Mouse (Mus musculus): ENCODE measurements around the gene Uso1. TPM values are rescaled to one million over a fixed set of nuclear protein-coding genes. Genes with fewer than 3 reads are reported as not detected.
A peak's percentile ranks its signal among the peaks of the same experiment; 100 is the strongest.

Uso1 gene
- polyA plus RNA-seq, 1 experiment from 2014 or later = 61.5 TPM

DNA sequence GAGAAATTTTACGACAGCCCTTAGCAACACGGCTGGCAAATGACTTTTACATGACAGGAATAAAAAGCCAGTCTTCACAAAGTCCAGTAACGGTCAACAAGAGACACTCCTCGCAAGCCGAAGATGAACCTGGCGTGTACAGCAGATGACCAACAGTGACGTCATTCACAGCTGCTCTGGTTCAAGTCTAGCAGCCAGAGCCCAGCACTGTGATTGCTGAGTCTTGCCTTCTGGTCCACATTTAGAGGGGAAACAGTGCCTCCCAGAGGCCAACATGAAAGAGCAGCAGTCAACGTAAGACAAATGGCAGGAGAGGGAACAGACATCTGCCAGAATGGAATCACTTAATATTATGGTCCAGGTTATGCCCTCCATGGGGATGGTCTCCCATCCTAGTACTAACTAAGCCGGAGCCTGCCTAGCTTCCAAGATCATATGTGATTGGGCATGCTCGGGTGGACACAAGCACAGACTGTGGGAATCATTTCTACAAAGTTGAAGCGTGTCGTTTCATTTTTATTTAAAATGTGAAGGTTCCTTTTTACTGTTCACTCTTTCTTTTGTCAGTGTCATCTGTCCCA is 19.8 kb upstream of the Uso1 start:
- 38% methylated on average over 12 of the region's 12 CpGs for WGBS
- TF ChIP-seq CTCF (IDR thresholded peaks at IDR 0.05; ENCODE audit: low read depth) = peak; percentile 95

GRCm38 (mm10) chr5:92121636-92122035 is 16.1 kb upstream of the Uso1 start:
- ATAC-seq = no peak
- WGBS = 67% methylated on average over 4 of the region's 4 CpGs

More for the DNA sequence above, 19.8 kb upstream of the Uso1 start:
- no peaks in the 10 kb centered on the region for H3K4me1 ChIP-seq (replicated peaks; ENCODE audit: control insufficient read depth, insufficient read depth, low read length)
- peak; percentile 89 for ATAC-seq
- H3K9me3 ChIP-seq (ENCODE audit: control insufficient read depth) = no peaks in the 10 kb centered on the region
- no peak overlapping the region for H3K9ac ChIP-seq (ENCODE audit: low read depth, low read length)
- no peaks in the 10 kb centered on the region for H3K36me3 ChIP-seq (ENCODE audit: control insufficient read depth, insufficient read depth)
- no peak overlapping the region for H3K4me3 ChIP-seq (ENCODE audit: low read depth, low read length)
- no peak overlapping the region for H3K4me2 ChIP-seq (replicated peaks; ENCODE audit: low read depth)
- no peaks in the 10 kb centered on the region for H3K27me3 ChIP-seq (replicated peaks; ENCODE audit: control insufficient read depth, insufficient read depth, low read length)
- H3K27ac ChIP-seq (ENCODE audit: low read depth, low read length) = no peak overlapping the region

GRCm38 (mm10) chr5:92125446-92125845 is 12.3 kb upstream of the Uso1 start:
- no peaks in the 10 kb centered on the region for H3K27me3 ChIP-seq (replicated peaks; ENCODE audit: control insufficient read depth, insufficient read depth, low read length)
- no peaks in the 10 kb centered on the region for H3K36me3 ChIP-seq (ENCODE audit: control insufficient read depth, insufficient read depth)
- no peak for ATAC-seq
- H3K4me2 ChIP-seq (replicated peaks; ENCODE audit: low read depth) = no peak overlapping the region
- 89% methylated on average over 3 of the region's 3 CpGs for WGBS
- no peak overlapping the region for H3K9ac ChIP-seq (ENCODE audit: low read depth, low read length)
- no peaks in the 10 kb centered on the region for H3K9me3 ChIP-seq (ENCODE audit: control insufficient read depth)
- no peak overlapping the region for H3K27ac ChIP-seq (ENCODE audit: low read depth, low read length)
- no peaks in the 10 kb centered on the region for H3K4me1 ChIP-seq (replicated peaks; ENCODE audit: control insufficient read depth, insufficient read depth, low read length)
- no peak for TF ChIP-seq CTCF (IDR thresholded peaks at IDR 0.05; ENCODE audit: low read depth)
- no peak overlapping the region for H3K4me3 ChIP-seq (ENCODE audit: low read depth, low read length)

More at GRCm38 (mm10) chr5:92121636-92122035, 16.1 kb upstream of the Uso1 start:
- no peak overlapping the region for H3K4me3 ChIP-seq (ENCODE audit: low read depth, low read length)
- H3K27me3 ChIP-seq (replicated peaks; ENCODE audit: control insufficient read depth, insufficient read depth, low read length) = no peaks in the 10 kb centered on the region
- no peak overlapping the region for H3K9ac ChIP-seq (ENCODE audit: low read depth, low read length)
- TF ChIP-seq CTCF (IDR thresholded peaks at IDR 0.05; ENCODE audit: low read depth) = no peak
- H3K4me2 ChIP-seq (replicated peaks; ENCODE audit: low read depth) = no peak overlapping the region
- no peaks in the 10 kb centered on the region for H3K9me3 ChIP-seq (ENCODE audit: control insufficient read depth)
- no peaks in the 10 kb centered on the region for H3K4me1 ChIP-seq (replicated peaks; ENCODE audit: control insufficient read depth, insufficient read depth, low read length)
- no peaks in the 10 kb centered on the region for H3K36me3 ChIP-seq (ENCODE audit: control insufficient read depth, insufficient read depth)
- no peak overlapping the region for H3K27ac ChIP-seq (ENCODE audit: low read depth, low read length)

GRCm38 (mm10) chr5:92127141-92127625 is 10.6 kb upstream of the Uso1 start:
- H3K4me2 ChIP-seq (replicated peaks; ENCODE audit: low read depth) = 0 out of 2 replicates have a peak overlapping the region, but pooled peaks have one; percentile 6
- WGBS = 66% methylated on average over 9 of the region's 9 CpGs
- H3K27me3 ChIP-seq (replicated peaks; ENCODE audit: control insufficient read depth, insufficient read depth, low read length) = no peaks in the 10 kb centered on the region
- H3K27ac ChIP-seq (ENCODE audit: low read depth, low read length) = no peak overlapping the region
- H3K9me3 ChIP-seq (ENCODE audit: control insufficient read depth) = no peaks in the 10 kb centered on the region
- no peaks in the 10 kb centered on the region for H3K4me1 ChIP-seq (replicated peaks; ENCODE audit: control insufficient read depth, insufficient read depth, low read length)
- TF ChIP-seq CTCF (IDR thresholded peaks at IDR 0.05; ENCODE audit: low read depth) = no peak
- ATAC-seq = no peak
- no peaks in the 10 kb centered on the region for H3K36me3 ChIP-seq (ENCODE audit: control insufficient read depth, insufficient read depth)
- H3K9ac ChIP-seq (ENCODE audit: low read depth, low read length) = no peak overlapping the region
- H3K4me3 ChIP-seq (ENCODE audit: low read depth, low read length) = no peak overlapping the region

DNA sequence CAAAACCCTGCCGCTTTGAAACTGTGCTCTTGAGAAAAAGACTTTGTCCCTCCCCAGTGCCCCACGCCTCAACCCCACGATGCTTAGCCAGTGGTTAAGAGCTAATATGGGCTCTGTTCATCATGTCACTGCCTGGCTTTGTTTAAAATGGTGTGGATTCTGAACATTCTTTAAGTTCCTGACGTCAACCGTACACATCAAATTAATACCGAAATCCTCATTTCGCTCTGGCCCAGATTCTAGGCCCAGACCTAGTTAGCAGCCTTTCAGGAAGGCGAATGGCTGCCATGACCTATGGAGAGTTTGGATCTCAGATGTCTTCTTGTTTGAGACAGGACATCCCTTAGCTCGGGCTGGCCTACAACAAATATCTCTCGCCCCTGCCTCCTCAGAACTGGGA is 10.0 kb upstream of the Uso1 start:
- ATAC-seq = no peak
- Histone ChIP-seq H3K9ac (ENCODE audit: low read depth, low read length) (no peak overlapping the region), H3K27ac (ENCODE audit: low read depth, low read length) (no peak overlapping the region), H3K4me3 (ENCODE audit: low read depth, low read length) (no peak overlapping the region), H3K9me3 (ENCODE audit: control insufficient read depth) (no peaks in the 10 kb centered on the region), H3K27me3 (replicated peaks; ENCODE audit: control insufficient read depth, insufficient read depth, low read length) (no peaks in the 10 kb centered on the region), H3K36me3 (ENCODE audit: control insufficient read depth, insufficient read depth) (no peaks in the 10 kb centered on the region), H3K4me2 (replicated peaks; ENCODE audit: low read depth) (0 out of 2 replicates have a peak overlapping the region, but pooled peaks have one; percentile 6), H3K4me1 (replicated peaks; ENCODE audit: control insufficient read depth, insufficient read depth, low read length) (no peaks in the 10 kb centered on the region)
- no peak for TF ChIP-seq CTCF (IDR thresholded peaks at IDR 0.05; ENCODE audit: low read depth)
- 76% methylated on average over 10 of the region's 10 CpGs for WGBS

DNA sequence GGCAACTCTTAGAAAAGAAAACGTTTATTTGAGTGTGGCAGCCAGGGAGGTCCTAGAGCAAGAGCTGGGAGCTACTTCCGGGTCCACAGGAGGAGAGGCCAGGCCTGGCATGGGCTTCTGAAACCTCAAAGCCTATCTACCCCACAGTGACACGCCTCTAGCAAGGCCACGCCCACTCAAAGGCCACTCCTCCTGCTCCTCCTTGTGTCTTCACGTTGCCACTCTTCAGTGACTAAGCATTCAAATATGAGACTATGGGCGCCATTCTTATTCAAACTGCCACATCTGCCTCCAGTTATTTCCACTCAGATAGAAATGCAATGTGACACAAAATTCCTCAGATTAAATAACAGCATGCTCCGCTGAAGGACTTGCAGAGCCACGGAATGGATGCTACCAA is 9.2 kb upstream of the Uso1 start:
- WGBS = 27% methylated on average over 8 of the region's 8 CpGs
- TF ChIP-seq CTCF (IDR thresholded peaks at IDR 0.05; ENCODE audit: low read depth) = no peak

More for the DNA sequence above, 9.2 kb upstream of the Uso1 start:
- Histone ChIP-seq H3K4me2 (replicated peaks; ENCODE audit: low read depth) (peak overlapping the region; percentile 43; the same call in 1 of the 2 replicates), H3K36me3 (ENCODE audit: control insufficient read depth, insufficient read depth) (no peaks in the 10 kb centered on the region; the same call in 1 of the 2 replicates), H3K9ac (ENCODE audit: low read depth, low read length) (no peak overlapping the region), H3K9me3 (ENCODE audit: control insufficient read depth) (no peaks in the 10 kb centered on the region), H3K4me1 (replicated peaks; ENCODE audit: control insufficient read depth, insufficient read depth, low read length) (no peaks in the 10 kb centered on the region), H3K4me3 (ENCODE audit: low read depth, low read length) (no peak overlapping the region), H3K27me3 (replicated peaks; ENCODE audit: control insufficient read depth, insufficient read depth, low read length) (no peaks in the 10 kb centered on the region), H3K27ac (ENCODE audit: low read depth, low read length) (no peak overlapping the region)
- ATAC-seq = peak; percentile 71; the same call in 1 of the 2 replicates
